Mouse (Mus musculus) ES-E14 (cell line): ENCODE measurements around the gene Gm5105. TPM values are rescaled to one million over a fixed set of nuclear protein-coding genes. Genes with fewer than 3 reads are reported as not detected.

Source experiments
- DNase-seq: peaks from one replicate; pipeline ENCODE4 v3.0.0-alpha.2; 2013; ENCODE audit warnings: low read depth, low spot score
- H3K27ac ChIP-seq: 2 replicates; pipeline ENCODE4 v1.5.1; 2012; ENCODE audit warnings: low read depth, mild to moderate bottlenecking, low read length, moderate library complexity, mixed read lengths; ENCODE audit not compliant: poor library complexity, insufficient read depth, severe bottlenecking
- H3K36me3 ChIP-seq: 2 replicates; pipeline ENCODE4 v1.6.1; 2012; ENCODE audit warnings: mild to moderate bottlenecking, low read length, moderate library complexity, mixed read lengths; ENCODE audit not compliant: control insufficient read depth, poor library complexity, insufficient read depth, severe bottlenecking
- H3K4me1 ChIP-seq, 2 experiments: fragments of 150-350 bp in 1 of 2; sonication (generic) in 1 of 2; 2 replicates each; pipeline ENCODE4 v1.6.1; 2012; ENCODE audit warnings: low read length in 2 of 2, mild to moderate bottlenecking in 1 of 2, mixed read lengths in 1 of 2; ENCODE audit not compliant: control insufficient read depth in 2 of 2, insufficient read depth in 2 of 2, poor library complexity in 1 of 2
- H3K4me3 ChIP-seq, 2 experiments: fragments of 150-350 bp in 1 of 2; sonication (generic) in 1 of 2; 2 replicates each; pipeline ENCODE4 v1.5.1; 2012; ENCODE audit warnings: low read length in 2 of 2, low read depth in 1 of 2, mild to moderate bottlenecking in 1 of 2, mixed read lengths in 1 of 2; ENCODE audit not compliant: insufficient read depth in 1 of 2, poor library complexity in 1 of 2, severe bottlenecking in 1 of 2
- H3K9ac ChIP-seq: 2 replicates; pipeline ENCODE4 v1.6.1; 2012; ENCODE audit warnings: low read depth, mild to moderate bottlenecking, low read length, mixed read lengths; ENCODE audit not compliant: poor library complexity, insufficient read depth, severe bottlenecking
- H3K9me3 ChIP-seq: fragments of 150-350 bp; sonication (generic); 2 replicates; pipeline ENCODE4 v1.6.1; 2012; ENCODE audit warnings: low read depth, mild to moderate bottlenecking, low read length; ENCODE audit not compliant: control insufficient read depth, insufficient read depth
- CHD2 ChIP-seq: IDR thresholded peaks from 2 replicates; pipeline ENCODE4 v1.6.1; 2014; ENCODE audit warnings: mild to moderate bottlenecking, low read depth, low read length, inconsistent platforms
- HCFC1 ChIP-seq: IDR thresholded peaks from 2 replicates; pipeline ENCODE4 v1.6.1; 2012; ENCODE audit warnings: low read length, inconsistent platforms, borderline replicate concordance; ENCODE audit not compliant: insufficient read depth
- MAFK ChIP-seq: IDR thresholded peaks from 2 replicates; pipeline ENCODE4 v1.6.1; 2014; ENCODE audit warnings: mild to moderate bottlenecking, low read depth, low read length, inconsistent platforms; ENCODE audit not compliant: insufficient read depth
- ZC3H11A ChIP-seq: IDR thresholded peaks from 2 replicates; pipeline ENCODE4 v1.6.1; 2012; ENCODE audit warnings: low read depth, mild to moderate bottlenecking, inconsistent platforms, low read length, borderline replicate concordance
- ZNF384 ChIP-seq: IDR thresholded peaks from 2 replicates; pipeline ENCODE4 v1.6.1; 2012; ENCODE audit warnings: low read depth, low read length, inconsistent platforms
- in situ Hi-C, 2 experiments: fragments of 600-800 bp; cut with MboI; formaldehyde crosslinking; loops; one replicate each; pipeline ENCODE4 v1.15.1; 2025; ENCODE audit warnings: low sequenced_read_pairs in 2 of 2, inconsistent platforms in 1 of 2; ENCODE audit not compliant: unreplicated experiment in 2 of 2
- total RNA-seq: library from RNA; depleted of rRNA; stranded (reverse); fragments of 300-350 nt; gene quantifications from 2 replicates; pipeline ENCODE4 v1.2.3, GENCODE M21; 2012; rRNA removed

Gene Gm5105
- total RNA-seq, 1 experiment, result not detected

DNA sequence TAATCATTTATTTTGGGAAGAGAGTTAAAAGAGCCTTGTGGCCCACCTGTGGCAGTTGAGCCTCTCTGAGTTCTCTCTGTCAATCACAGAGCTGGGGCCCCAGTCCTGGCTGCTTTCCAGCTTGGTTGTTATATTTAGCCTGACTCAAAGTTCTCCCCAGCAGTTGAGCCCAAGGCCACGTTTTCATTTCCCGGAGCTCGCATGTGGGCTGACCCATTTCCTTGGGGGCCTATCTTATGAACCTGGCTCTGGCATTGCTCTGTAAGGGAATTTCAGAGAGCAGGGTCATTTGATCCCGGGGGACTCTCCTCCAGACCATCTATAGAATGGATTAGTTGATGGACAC lies 66.5 kb downstream of the Gm5105 start:
- H3K9ac ChIP-seq, result no peak overlapping the region
- TF ChIP-seq ZC3H11A, result no peak
- TF ChIP-seq HCFC1, result no peak
- no peak for TF ChIP-seq MAFK
- TF ChIP-seq CHD2, result no peak
- no peak for TF ChIP-seq ZNF384
- DNase-seq, result no peak
- H3K4me3 ChIP-seq, result no peak overlapping the region
- H3K9me3 ChIP-seq, result no peaks in the 10 kb centered on the region
- H3K4me1 ChIP-seq, result 0 out of 4 replicates have a peak, but pooled peaks cover 0 to 1% of the 10 kb centered on the region in 2 experiments
- no peaks in the 10 kb centered on the region for H3K36me3 ChIP-seq
- in situ Hi-C loops, result no loop called here
- H3K27ac ChIP-seq, result no peak overlapping the region

DNA sequence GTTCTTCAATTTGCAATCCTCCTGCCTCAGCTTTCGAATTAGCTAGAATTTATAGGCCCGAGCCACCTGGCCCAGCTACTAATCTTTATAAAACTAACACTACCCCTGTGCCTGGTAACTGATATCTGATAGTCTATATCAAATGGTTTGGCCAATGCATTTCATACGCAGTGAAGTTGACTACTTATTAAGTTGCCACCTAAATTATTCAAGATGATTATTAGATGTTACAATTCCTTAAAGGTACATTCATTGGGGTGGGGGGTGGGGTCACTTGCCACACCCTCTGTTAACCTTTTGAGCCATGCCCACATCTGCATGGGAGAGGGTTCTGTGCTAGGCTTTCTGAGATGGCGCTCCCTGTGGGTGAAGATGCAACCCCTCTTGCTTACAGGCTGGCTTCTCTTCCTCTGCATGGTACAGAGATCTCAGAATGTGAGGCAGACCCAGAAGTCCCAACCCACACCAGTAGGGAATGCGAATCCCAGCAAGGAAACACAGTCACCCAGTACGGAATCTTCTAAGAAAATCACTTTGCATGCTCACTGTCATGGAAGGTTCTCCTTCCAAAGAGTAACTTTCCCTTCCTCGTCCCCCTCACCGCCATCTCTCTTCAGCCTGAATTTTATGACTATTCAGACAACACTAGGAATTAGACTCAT lies 67.0 kb downstream of the Gm5105 start:
- no peak overlapping the region for H3K27ac ChIP-seq
- no peaks in the 10 kb centered on the region for H3K9me3 ChIP-seq
- H3K36me3 ChIP-seq, result no peaks in the 10 kb centered on the region
- H3K9ac ChIP-seq, result no peak overlapping the region
- TF ChIP-seq MAFK (no peak), CHD2 (no peak), ZC3H11A (no peak), HCFC1 (no peak), ZNF384 (no peak)
- in situ Hi-C loops, result no loop called here
- DNase-seq, result no peak
- H3K4me3 ChIP-seq, result no peak overlapping the region
- 0 out of 4 replicates have a peak, but pooled peaks cover 0 to 1% of the 10 kb centered on the region in 2 experiments for H3K4me1 ChIP-seq

DNA sequence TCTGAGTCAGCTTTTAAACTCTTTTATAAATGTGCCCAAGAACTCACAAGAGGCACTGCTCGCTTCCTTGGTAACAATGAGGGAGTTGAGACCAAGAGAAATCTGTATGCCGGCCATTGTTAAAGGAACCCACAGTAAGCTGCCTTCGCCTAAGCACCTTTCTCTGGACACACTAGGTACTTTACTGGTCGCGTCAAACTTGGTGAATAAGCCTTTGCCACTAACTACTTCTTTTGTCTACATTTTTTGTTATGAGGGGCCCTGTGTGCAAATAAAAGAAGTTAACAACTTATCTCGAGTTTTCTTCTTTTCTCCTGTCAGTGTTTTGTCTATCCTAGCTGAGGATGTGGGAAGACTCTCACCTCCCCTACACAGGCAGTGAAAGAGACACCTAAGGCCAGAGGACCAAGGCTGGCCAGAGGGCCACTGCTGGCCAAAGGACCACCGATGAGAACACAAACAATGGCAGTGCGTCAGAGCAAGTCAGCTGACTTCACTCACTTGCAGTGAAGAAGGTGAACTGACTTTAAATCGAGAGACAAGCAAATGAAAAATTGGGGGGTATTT lies 67.9 kb downstream of the Gm5105 start:
- H3K27ac ChIP-seq, result no peak overlapping the region
- in situ Hi-C loops, result no loop called here

More for the DNA sequence above, 67.9 kb downstream of the Gm5105 start:
- no peak for DNase-seq
- H3K36me3 ChIP-seq, result no peaks in the 10 kb centered on the region
- H3K4me1 ChIP-seq, result 0 out of 4 replicates have a peak, but pooled peaks cover 1 to 2% of the 10 kb centered on the region in 2 experiments
- H3K9ac ChIP-seq, result no peak overlapping the region
- no peaks in the 10 kb centered on the region for H3K9me3 ChIP-seq
- no peak for TF ChIP-seq HCFC1
- no peak for TF ChIP-seq MAFK
- no peak for TF ChIP-seq CHD2
- H3K4me3 ChIP-seq, result no peak overlapping the region

Other genes starting within 250 kb of the Gm5105 start
- gene H2afz, start 202.9 kb downstream of the Gm5105 start, total RNA-seq, result 1,847 and 2,038 TPM in 2 replicates
- gene Dnajb14, start 199.7 kb downstream of the Gm5105 start, total RNA-seq, result 4.8 and 5.1 TPM in 2 replicates
- 39.3 and 41.4 TPM in 2 replicates for gene Lamtor3, start 148.9 kb downstream of the Gm5105 start, total RNA-seq
- gene Dapp1, start 85.8 kb downstream of the Gm5105 start, total RNA-seq, result 6.8 and 11.5 TPM in 2 replicates
- under 0.01 and 0.05 TPM in 2 replicates for gene 1110002E22Rik, start 2.3 kb downstream of the Gm5105 start, total RNA-seq
- gene Trmt10a, start 76.1 kb upstream of the Gm5105 start, total RNA-seq, result 16.2 and 16.5 TPM in 2 replicates
- gene Mttp, start 77.6 kb upstream of the Gm5105 start, total RNA-seq, result 10.3 and 10.8 TPM in 2 replicates
- not detected in 2 replicates for gene 4930579F01Rik, start 126.4 kb upstream of the Gm5105 start, total RNA-seq
- 0.36 and 0.48 TPM in 2 replicates for gene Adh7, start 150.4 kb upstream of the Gm5105 start, total RNA-seq
- gene Adh1, start 193.6 kb upstream of the Gm5105 start, total RNA-seq, result 0.36 TPM in 1 of 2 replicates, not detected in the other
- not detected in 2 replicates for gene Adh6a, start 245.9 kb upstream of the Gm5105 start, total RNA-seq